Mouse (Mus musculus): Measurements from ENCODE around the gene Bcl2l13.

DNA sequence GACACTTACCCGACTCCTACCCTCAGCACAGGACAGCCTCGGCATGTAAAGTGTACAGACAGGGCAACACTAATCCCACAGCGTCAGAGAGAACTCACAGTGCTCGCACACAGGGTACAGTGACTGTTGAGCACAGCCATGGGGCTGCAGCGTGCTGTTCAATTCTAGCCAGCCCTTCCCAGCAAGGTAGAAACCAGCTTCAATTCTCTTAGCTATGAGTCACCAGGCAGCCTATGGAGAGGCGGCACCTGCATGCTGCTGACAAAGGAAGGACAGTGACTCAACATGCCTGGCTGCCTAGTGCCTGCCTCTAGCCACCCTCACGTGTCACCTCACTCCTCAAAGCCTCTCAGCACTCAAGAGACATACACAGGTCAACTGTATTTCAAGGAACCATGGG lies 38.0 kb upstream of the Bcl2l13 start:
- TF ChIP-seq CTCF (IDR thresholded peaks at IDR 0.05; ENCODE audit: control insufficient read depth, insufficient read depth, insufficient replicate concordance, low read depth, low read length) (no peak), POLR2A (IDR thresholded peaks at IDR 0.05; ENCODE audit: control insufficient read depth, low read depth, low read length) (no peak)
